Mouse (Mus musculus) testis, adult 2 months (tissue): ENCODE measurements around the gene Usp4.

Experiments used
- CTCF ChIP-seq: fragments of 200-500 bp; IDR thresholded peaks from 2 replicates; pipeline ENCODE4 v1.5.1; 2012; ENCODE audit warnings: low read depth, mild to moderate bottlenecking, inconsistent platforms, low read length, moderate library complexity; ENCODE audit not compliant: control insufficient read depth, insufficient read depth, insufficient replicate concordance
- POLR2A ChIP-seq: fragments of 200-500 bp; IDR thresholded peaks from 2 replicates; pipeline ENCODE4 v1.6.1; 2012; ENCODE audit warnings: low read depth, mild to moderate bottlenecking, inconsistent platforms, low read length, moderate library complexity; ENCODE audit not compliant: control insufficient read depth

DNA sequence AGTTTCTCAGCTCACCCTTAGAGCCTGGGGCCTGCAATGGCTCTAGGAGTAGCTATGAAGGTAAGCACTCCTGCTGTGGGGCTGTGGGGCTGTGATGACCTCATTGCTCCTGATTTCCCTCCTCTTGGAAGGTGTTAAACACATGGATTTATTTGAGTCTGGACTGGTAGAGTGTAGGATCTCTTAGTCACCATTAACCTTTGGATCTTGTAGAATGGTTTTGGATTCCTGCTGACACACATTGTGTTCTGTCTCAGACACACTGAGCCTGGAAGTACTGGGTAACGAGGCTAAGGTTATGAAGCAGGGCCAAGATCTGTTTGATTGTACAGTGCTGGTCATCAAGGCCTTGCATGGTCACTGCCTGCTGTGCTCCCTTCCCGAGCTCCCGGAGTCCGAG is 31.6 kb downstream of the Usp4 start:
- TF ChIP-seq POLR2A (no peak), CTCF (no peak)
